Mouse (Mus musculus): Measurements from ENCODE around the gene Nisch. TPM values are rescaled to one million over a fixed set of nuclear protein-coding genes. Genes with fewer than 3 reads are reported as not detected.

Gene Nisch
- polyA plus RNA-seq, 1 experiment from 2014 or later, result 368 TPM

Other genes starting within 250 kb of the Nisch start
- 72.7 and 76.2 TPM in 2 replicates for gene Glt8d1, start 215.5 kb downstream of the Nisch start, polyA plus RNA-seq (2014; fragmentation: Nextera tagmentation; extraction: Ambion mirVana)
- gene Spcs1, start 215.3 kb downstream of the Nisch start, polyA plus RNA-seq (2014; fragmentation: Nextera tagmentation; extraction: Ambion mirVana), result 411 and 417 TPM in 2 replicates
- 119 TPM in 2 replicates for gene Pbrm1, start 197.8 kb downstream of the Nisch start, polyA plus RNA-seq (2014; fragmentation: Nextera tagmentation; extraction: Ambion mirVana)
- 124 and 128 TPM in 2 replicates for gene Gnl3, start 197.8 kb downstream of the Nisch start, polyA plus RNA-seq (2014; fragmentation: Nextera tagmentation; extraction: Ambion mirVana)
- gene Smim4, start 88.0 kb downstream of the Nisch start, polyA plus RNA-seq (2014; fragmentation: Nextera tagmentation; extraction: Ambion mirVana), result 65.0 and 80.1 TPM in 2 replicates
- gene Nt5dc2, start 85.9 kb downstream of the Nisch start, polyA plus RNA-seq (2014; fragmentation: Nextera tagmentation; extraction: Ambion mirVana), result 324 and 357 TPM in 2 replicates
- 48.3 and 54.4 TPM in 2 replicates for gene Stab1, start 48.3 kb downstream of the Nisch start, polyA plus RNA-seq (2014; fragmentation: Nextera tagmentation; extraction: Ambion mirVana)
- gene Tnnc1, start 8.6 kb downstream of the Nisch start, polyA plus RNA-seq (2014; fragmentation: Nextera tagmentation; extraction: Ambion mirVana), result 1.3 and 3.2 TPM in 2 replicates
- gene Sema3g, start 914 bp upstream of the Nisch start, polyA plus RNA-seq (2014; fragmentation: Nextera tagmentation; extraction: Ambion mirVana), result 0.34 and 0.43 TPM in 2 replicates
- gene Phf7, start 34.4 kb upstream of the Nisch start, polyA plus RNA-seq (2014; fragmentation: Nextera tagmentation; extraction: Ambion mirVana), result 11.3 and 13.5 TPM in 2 replicates
- gene Bap1, start 34.5 kb upstream of the Nisch start, polyA plus RNA-seq (2014; fragmentation: Nextera tagmentation; extraction: Ambion mirVana), result 73.1 and 73.7 TPM in 2 replicates
- gene Dnah1, start 107.0 kb upstream of the Nisch start, polyA plus RNA-seq (2014; fragmentation: Nextera tagmentation; extraction: Ambion mirVana), result 7.0 and 10.2 TPM in 2 replicates
- 42.1 and 45.1 TPM in 2 replicates for gene Capn7, start 119.7 kb upstream of the Nisch start, polyA plus RNA-seq (2014; fragmentation: Nextera tagmentation; extraction: Ambion mirVana)
- 8.9 and 10.7 TPM in 2 replicates for gene Sh3bp5, start 219.1 kb upstream of the Nisch start, polyA plus RNA-seq (2014; fragmentation: Nextera tagmentation; extraction: Ambion mirVana)

Data from stomach, embryonic 14.5 days (tissue).